Mouse (Mus musculus) macrophage (primary cell): ENCODE data around the gene Gdf7. TPM values are rescaled to one million over a fixed set of nuclear protein-coding genes. Genes with fewer than 3 reads are reported as not detected.

Experiments used
- polyA plus RNA-seq: library from polyadenylated mRNA; stranded (reverse); fragments of 250-400 nt; gene quantifications from 3 replicates; pipeline ENCODE4 v1.2.4, GENCODE M21; 2018; ENCODE audit warnings: inconsistent platforms

The Gdf7 gene
- polyA plus RNA-seq, 1 experiment from 2014 or later: not detected

Other genes with a start within 250 kb of the Gdf7 start
- gene Ldah, start 93.8 kb downstream of the Gdf7 start, polyA plus RNA-seq: 49.0 to 60.9 TPM (median 49.6 TPM) in 3 replicates
- 33.1 to 40.0 TPM (median 38.6 TPM) in 3 replicates for gene Hs1bp3, start 11.5 kb upstream of the Gdf7 start, polyA plus RNA-seq
- gene Rhob, start 198.1 kb upstream of the Gdf7 start, polyA plus RNA-seq: 52.5 to 182 TPM (median 116 TPM) in 3 replicates